Mouse (Mus musculus) hindbrain, embryonic 16.5 days (tissue): ENCODE data around the gene Ppm1b. TPM values are rescaled to one million over a fixed set of nuclear protein-coding genes. Genes with fewer than 3 reads are reported as not detected.
A peak's percentile ranks its signal among the peaks of the same experiment; 100 is the strongest.

Experiments
- ATAC-seq: fragments of 200-750 bp; cut with Nextera tagmentation; 2 replicates; pipeline ENCODE4 v1.8.0; 2017; ENCODE audit warnings: moderate TSS enrichment, moderate library complexity
- H3K27ac ChIP-seq: fragments of 300-500 bp; sonication (generic); 2 replicates; pipeline ENCODE4 v1.5.1; 2014; ENCODE audit warnings: low read depth, mild to moderate bottlenecking, control low read depth, low read length, moderate library complexity
- H3K27me3 ChIP-seq: fragments of 300-500 bp; sonication (generic); replicated peaks from 2 replicates; pipeline ENCODE4 v1.6.1; 2014; ENCODE audit warnings: low read length; ENCODE audit not compliant: control insufficient read depth, insufficient read depth
- H3K36me3 ChIP-seq: fragments of 300-500 bp; sonication (generic); 2 replicates; pipeline ENCODE4 v1.6.1; 2014; ENCODE audit warnings: mild to moderate bottlenecking, low read length, moderate library complexity, mixed read lengths; ENCODE audit not compliant: control insufficient read depth, insufficient read depth
- H3K4me1 ChIP-seq: fragments of 300-500 bp; sonication (generic); 2 replicates; pipeline ENCODE4 v1.6.1; 2014; ENCODE audit warnings: low read depth, low read length; ENCODE audit not compliant: control insufficient read depth, insufficient read depth
- H3K4me2 ChIP-seq: fragments of 300-500 bp; sonication (generic); 2 replicates; pipeline ENCODE4 v1.6.1; 2014; ENCODE audit warnings: mild to moderate bottlenecking, low read length, control low read depth, moderate library complexity
- H3K4me3 ChIP-seq: fragments of 300-500 bp; sonication (generic); 2 replicates; pipeline ENCODE4 v1.5.1; 2014; ENCODE audit warnings: mild to moderate bottlenecking, low read length, control low read depth, moderate library complexity
- H3K9ac ChIP-seq: fragments of 300-500 bp; sonication (generic); 2 replicates; pipeline ENCODE4 v1.6.1; 2014; ENCODE audit warnings: low read depth, mild to moderate bottlenecking, control low read depth, low read length, moderate library complexity
- H3K9me3 ChIP-seq: fragments of 300-500 bp; sonication (generic); 2 replicates; pipeline ENCODE4 v1.6.1; 2014; ENCODE audit warnings: mild to moderate bottlenecking, low read length, moderate library complexity; ENCODE audit not compliant: control insufficient read depth
- WGBS: fragments of 180-500 bp; shearing (Covaris S2); extraction: QIAGEN DNeasy Blood & Tissue Kit; methylation state at CpG from one replicate; pipeline ENCODE4 v1.1.7; 2014; 5-methylcytosine and 5-hydroxymethylcytosine counted together
- polyA plus RNA-seq: library from polyadenylated mRNA; unstranded; fragments of >200 nt; fragmentation: Nextera tagmentation; extraction: Ambion mirVana; gene quantifications from 2 replicates; pipeline ENCODE4 v1.2.1, GENCODE M21; 2015

The Ppm1b gene
- polyA plus RNA-seq, 1 experiment from 2014 or later = 74.5 TPM

GRCm38 (mm10) chr17:84954881-84955280 is 1.7 kb upstream of the Ppm1b start:
- no peak overlapping the region for H3K4me3 ChIP-seq
- H3K4me1 ChIP-seq = peaks cover 16% of the 10 kb centered on the region
- H3K4me2 ChIP-seq = no peak overlapping the region
- H3K36me3 ChIP-seq = no peaks in the 10 kb centered on the region
- 91% methylated on average over 5 of the region's 5 CpGs for WGBS
- no peak for ATAC-seq
- H3K9me3 ChIP-seq = no peaks in the 10 kb centered on the region
- H3K27ac ChIP-seq = no peak overlapping the region
- H3K9ac ChIP-seq = no peak overlapping the region
- H3K27me3 ChIP-seq = no peaks in the 10 kb centered on the region

DNA sequence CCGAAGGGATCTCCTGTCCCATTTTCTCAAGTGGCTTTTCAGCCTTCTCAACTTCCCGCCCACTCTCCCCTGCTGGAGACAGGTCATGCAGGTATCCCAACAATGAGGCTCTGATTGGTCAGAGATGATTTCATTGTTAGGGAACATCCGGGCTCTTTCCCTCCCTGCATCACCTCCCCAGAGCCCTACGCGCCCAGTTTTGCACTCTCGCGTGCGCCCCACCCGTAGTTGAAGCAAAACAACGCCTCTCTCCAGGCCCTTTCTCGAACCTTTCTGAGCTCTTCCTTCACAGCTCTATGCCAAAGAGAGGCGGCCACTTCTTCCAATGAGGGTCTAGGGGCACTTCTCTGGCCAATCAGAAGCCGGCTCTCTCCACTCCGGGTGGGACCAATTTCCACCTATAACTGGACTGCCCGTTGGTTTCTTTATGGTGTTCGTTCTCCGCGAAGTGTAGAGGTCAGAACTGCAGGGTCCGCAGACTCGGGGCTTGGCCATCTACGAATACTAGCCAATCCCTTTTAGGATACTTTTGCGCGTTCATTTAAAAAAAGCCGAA is 468 bp downstream of the Ppm1b start:
- peak overlapping the region; percentile 56 for H3K4me3 ChIP-seq
- under 1% methylated on average over 24 of the region's 24 CpGs for WGBS
- no peaks in the 10 kb centered on the region for H3K36me3 ChIP-seq
- peak; percentile 91 for ATAC-seq
- no peaks in the 10 kb centered on the region for H3K27me3 ChIP-seq
- H3K4me2 ChIP-seq = peak overlapping the region; percentile 80
- no peaks in the 10 kb centered on the region for H3K9me3 ChIP-seq
- H3K27ac ChIP-seq = peak overlapping the region; percentile 95
- peaks cover 23% of the 10 kb centered on the region for H3K4me1 ChIP-seq
- peak overlapping the region; percentile 72 for H3K9ac ChIP-seq

GRCm38 (mm10) chr17:84957487-84958259 is 1.1 kb downstream of the Ppm1b start:
- H3K27me3 ChIP-seq = no peaks in the 10 kb centered on the region
- peaks cover 23% of the 10 kb centered on the region for H3K4me1 ChIP-seq
- H3K9me3 ChIP-seq = no peaks in the 10 kb centered on the region
- H3K4me3 ChIP-seq = peak overlapping the region; percentile 97
- H3K27ac ChIP-seq = peak overlapping the region; percentile 96
- WGBS = under 1% methylated on average over 44 of the region's 55 CpGs
- peak; percentile 98 for ATAC-seq
- H3K4me2 ChIP-seq = peak overlapping the region; percentile 80
- H3K36me3 ChIP-seq = no peaks in the 10 kb centered on the region
- H3K9ac ChIP-seq = peak overlapping the region; percentile 96

DNA sequence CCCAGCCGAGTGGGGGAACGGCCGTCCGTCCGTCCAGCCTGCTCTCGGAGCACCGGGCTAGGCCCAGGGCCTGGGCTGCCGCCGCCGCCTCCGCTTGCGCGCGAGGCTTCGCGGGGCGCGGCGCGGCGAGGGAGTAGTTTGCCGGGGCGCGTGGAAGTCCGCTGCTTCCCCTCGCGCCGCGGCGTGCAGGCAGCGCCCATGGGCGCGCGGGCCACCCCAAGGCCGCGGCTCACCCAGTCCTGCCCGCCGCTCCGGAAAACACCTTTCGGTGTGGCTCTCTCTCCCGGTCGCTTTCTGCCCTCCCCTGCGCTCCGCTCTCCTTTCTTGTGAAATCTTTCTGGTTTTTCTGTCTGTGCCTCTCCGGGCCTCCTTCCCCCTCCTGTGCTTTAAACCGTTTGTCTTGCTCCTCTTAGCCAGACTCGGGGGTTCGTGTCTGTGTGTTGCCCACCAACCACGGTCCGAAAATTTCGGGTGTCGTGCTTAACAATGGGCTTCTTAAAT is 1.9 kb downstream of the Ppm1b start:
- Histone ChIP-seq H3K36me3 (no peaks in the 10 kb centered on the region), H3K9ac (peak overlapping the region; percentile 96), H3K9me3 (no peaks in the 10 kb centered on the region), H3K4me1 (peaks cover 23% of the 10 kb centered on the region), H3K27ac (peak overlapping the region; percentile 96), H3K4me2 (peak overlapping the region; percentile 70), H3K4me3 (peak overlapping the region; percentile 97), H3K27me3 (no peaks in the 10 kb centered on the region)
- no peak for ATAC-seq
- under 1% methylated on average over 26 of the region's 52 CpGs for WGBS

GRCm38 (mm10) chr17:84958986-84959664 is 2.6 kb downstream of the Ppm1b start:
- peak overlapping the region; percentile 70 for H3K4me2 ChIP-seq
- H3K36me3 ChIP-seq = no peaks in the 10 kb centered on the region
- H3K27me3 ChIP-seq = no peaks in the 10 kb centered on the region
- 36% methylated on average over 6 of the region's 6 CpGs for WGBS
- H3K4me1 ChIP-seq = peaks cover 23% of the 10 kb centered on the region
- H3K9ac ChIP-seq = peak overlapping the region; percentile 41
- H3K9me3 ChIP-seq = no peaks in the 10 kb centered on the region
- ATAC-seq = no peak
- peak overlapping the region; percentile 97 for H3K4me3 ChIP-seq
- no peak overlapping the region for H3K27ac ChIP-seq

- Histone ChIP-seq H3K4me2 (peak overlapping the region; percentile 70), H3K9ac (no peak overlapping the region; the same call in 1 of the 2 replicates), H3K36me3 (no peaks in the 10 kb centered on the region), H3K4me1 (peaks cover 23% of the 10 kb centered on the region), H3K9me3 (no peaks in the 10 kb centered on the region), H3K4me3 (peak overlapping the region; percentile 97), H3K27ac (no peak overlapping the region), H3K27me3 (no peaks in the 10 kb centered on the region)
- 68% methylated on average over 3 of the region's 3 CpGs for WGBS
- ATAC-seq = no peak
Measured at GRCm38 (mm10) chr17:84959665-84960020, 3.1 kb downstream of the Ppm1b start.

DNA sequence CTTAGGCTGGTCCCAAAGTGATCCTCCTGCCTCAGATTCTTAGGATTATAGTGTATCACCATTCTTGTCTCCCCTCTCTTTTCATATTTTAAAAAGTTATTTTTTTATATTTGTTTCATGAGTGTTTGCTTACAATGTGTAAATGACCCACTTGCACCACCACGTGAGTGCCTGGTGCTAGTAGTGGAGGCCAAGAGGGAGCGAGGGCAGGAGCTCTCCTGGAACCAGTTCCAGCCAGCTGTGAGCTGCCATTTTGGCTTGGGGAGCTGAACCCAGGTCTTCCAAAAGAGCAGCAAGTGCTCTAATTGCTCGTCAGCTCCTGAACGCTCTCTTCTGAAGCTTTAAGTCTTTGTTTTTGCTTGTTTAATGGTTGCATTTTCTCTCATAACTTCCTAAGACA is 3.6 kb downstream of the Ppm1b start:
- Histone ChIP-seq H3K9ac (no peak overlapping the region), H3K36me3 (no peaks in the 10 kb centered on the region), H3K9me3 (no peaks in the 10 kb centered on the region), H3K27ac (no peak overlapping the region), H3K4me2 (peak overlapping the region; percentile 70), H3K4me3 (no peak overlapping the region; the same call in 1 of the 2 replicates), H3K27me3 (no peaks in the 10 kb centered on the region), H3K4me1 (peaks cover 23% of the 10 kb centered on the region)
- 63% methylated on average over 4 of the region's 4 CpGs for WGBS
- ATAC-seq = no peak

GRCm38 (mm10) chr17:84962046-84962445 is 5.5 kb downstream of the Ppm1b start:
- H3K36me3 ChIP-seq = peaks cover 3% of the 10 kb centered on the region; the same call in 1 of the 2 replicates
- H3K4me2 ChIP-seq = no peak overlapping the region
- H3K27ac ChIP-seq = no peak overlapping the region
- no peaks in the 10 kb centered on the region for H3K9me3 ChIP-seq
- no peak for ATAC-seq
- peaks cover 17% of the 10 kb centered on the region for H3K4me1 ChIP-seq
- no peak overlapping the region for H3K4me3 ChIP-seq
- H3K27me3 ChIP-seq = no peaks in the 10 kb centered on the region
- H3K9ac ChIP-seq = no peak overlapping the region
- WGBS = 94% methylated on average over 4 of the region's 4 CpGs

GRCm38 (mm10) chr17:84963651-84964050 is 7.1 kb downstream of the Ppm1b start:
- Histone ChIP-seq H3K4me1 (peaks cover 17% of the 10 kb centered on the region), H3K9ac (no peak overlapping the region), H3K9me3 (no peaks in the 10 kb centered on the region), H3K27ac (no peak overlapping the region), H3K36me3 (peaks cover 3% of the 10 kb centered on the region; the same call in 1 of the 2 replicates), H3K4me3 (no peak overlapping the region), H3K27me3 (no peaks in the 10 kb centered on the region), H3K4me2 (no peak overlapping the region)
- ATAC-seq = no peak
- 86% methylated on average over 6 of the region's 6 CpGs for WGBS
